Mouse (Mus musculus): ENCODE results near the gene Ormdl3.
"Not testable (repeated sequence)": the region's sequence is repeated elsewhere in the genome, so short reads cannot be mapped to it uniquely, and the experiment has no call there.

Gene Ormdl3

GRCm38 (mm10) chr11:98586892-98587563 lies at the start of gene Ormdl3:
Gene Ormdl3, minus strand, starts transcription at chr11:98587368.
- DNase-seq (ENCODE audit: low spot score): peak; percentile 98

DNA sequence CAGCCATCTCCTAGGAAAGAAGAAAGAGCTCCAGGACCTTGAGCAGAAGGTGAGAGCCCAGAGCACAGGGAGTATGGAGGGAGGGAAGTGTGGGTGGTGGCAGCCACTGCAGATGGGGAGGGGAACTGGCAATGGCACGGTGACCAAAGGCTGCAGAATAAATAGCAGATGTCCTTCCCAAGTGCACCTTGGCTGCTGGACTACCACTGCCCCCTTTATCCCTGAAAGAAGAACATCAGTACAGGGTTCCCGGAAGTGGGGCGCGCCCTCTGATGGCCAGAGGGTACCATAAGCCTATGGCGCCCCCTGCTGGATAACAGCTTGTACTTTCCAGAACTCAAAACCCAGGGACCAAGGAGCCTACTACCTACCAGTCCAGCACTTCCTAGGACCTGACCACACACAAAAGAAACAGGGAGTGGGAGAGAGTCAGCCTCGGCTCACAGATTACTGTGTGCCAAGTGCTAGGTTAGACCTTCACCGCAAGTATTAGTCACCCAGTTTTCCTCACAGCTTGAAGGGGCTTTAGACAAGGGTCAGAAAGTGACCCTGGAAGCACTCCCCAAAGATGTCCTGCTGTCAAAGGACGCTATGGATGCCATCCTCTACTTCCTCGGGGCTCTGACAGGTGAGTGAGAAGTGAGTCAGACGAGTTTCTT lies 48.3 kb upstream of the Ormdl3 start:
- DNase-seq (ENCODE audit: low spot score): peak; percentile 32

GRCm38 (mm10) chr11:98630646-98631045 lies 43.5 kb upstream of the Ormdl3 start:
- DNase-seq (ENCODE audit: low spot score): no peak

GRCm38 (mm10) chr11:98628706-98629105 lies 41.5 kb upstream of the Ormdl3 start:
- DNase-seq (ENCODE audit: low spot score): no peak

DNA sequence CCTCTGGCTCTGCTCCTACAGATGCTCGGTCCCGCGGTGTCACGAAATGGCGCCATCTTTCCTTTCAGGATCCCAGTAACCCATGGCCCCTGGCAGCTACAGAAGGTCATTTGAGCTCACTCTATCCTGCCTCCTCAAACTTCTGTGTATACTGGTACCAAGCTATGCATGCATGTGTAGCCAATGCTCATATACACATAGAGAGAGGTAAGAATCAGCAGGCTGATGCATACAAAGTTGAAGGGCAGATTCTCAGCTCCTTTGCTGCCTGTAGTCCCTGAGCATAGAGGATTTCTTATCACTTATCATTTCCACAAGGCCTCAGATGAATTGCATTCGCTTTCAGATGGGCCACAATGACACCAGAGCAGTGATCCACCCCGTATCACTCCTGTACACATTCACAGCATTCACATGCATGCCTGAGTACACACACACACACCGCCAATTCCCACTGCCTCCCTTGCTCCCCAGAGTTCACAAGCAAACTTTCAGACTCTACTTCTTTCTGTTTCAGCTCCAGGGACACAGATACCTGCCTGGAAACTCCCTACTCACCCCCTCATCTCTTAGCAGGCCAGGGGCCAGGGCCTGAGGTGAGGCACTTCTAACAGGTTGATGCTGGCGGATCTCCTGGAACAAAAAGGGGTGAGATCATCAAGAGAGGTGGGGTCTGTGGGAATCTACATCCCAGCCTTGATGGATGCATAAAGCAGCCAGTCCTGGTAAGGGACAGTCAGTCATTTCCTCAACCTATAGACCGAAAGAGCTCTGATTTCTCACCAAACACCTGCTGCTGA lies 38.6 kb upstream of the Ormdl3 start, which contains the start of the genes Gm12355 and Gsdma3:
Gm12355 (minus strand) TSS at position 51 of the 800 bp plus-strand sequence.
Gsdma3 (plus strand) TSS at position 750 of the 800 bp plus-strand sequence.
- DNase-seq (ENCODE audit: low spot score): no peak

GRCm38 (mm10) chr11:98624381-98624780 lies 37.2 kb upstream of the Ormdl3 start:
- DNase-seq (ENCODE audit: low spot score): not testable (repeated sequence)

DNA sequence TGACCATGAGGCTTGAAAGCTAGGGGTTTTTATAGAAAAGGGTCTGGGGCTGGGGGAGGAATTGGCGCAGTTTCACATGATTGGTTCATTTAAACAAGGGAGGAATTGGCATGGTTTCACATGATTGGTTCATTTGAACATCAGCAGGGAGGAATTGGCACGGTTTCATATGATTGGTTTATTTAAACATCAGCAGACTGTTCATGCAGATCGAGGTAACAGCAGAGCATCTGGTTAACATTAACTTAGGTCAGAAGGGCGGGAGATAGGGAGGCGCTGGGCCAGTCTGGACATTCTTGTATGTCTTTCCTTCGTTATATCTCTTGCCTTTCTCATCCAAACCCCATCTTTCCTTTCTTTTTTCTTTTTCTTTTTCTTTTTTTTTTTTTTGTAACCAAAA lies 36.8 kb upstream of the Ormdl3 start:
- not testable (repeated sequence) for DNase-seq (ENCODE audit: low spot score)

GRCm38 (mm10) chr11:98620791-98621190 lies 33.6 kb upstream of the Ormdl3 start:
- DNase-seq (ENCODE audit: low spot score): no peak

GRCm38 (mm10) chr11:98606763-98607162 lies 19.6 kb upstream of the Ormdl3 start:
- peak; percentile 50 for DNase-seq (ENCODE audit: low spot score)

DNA sequence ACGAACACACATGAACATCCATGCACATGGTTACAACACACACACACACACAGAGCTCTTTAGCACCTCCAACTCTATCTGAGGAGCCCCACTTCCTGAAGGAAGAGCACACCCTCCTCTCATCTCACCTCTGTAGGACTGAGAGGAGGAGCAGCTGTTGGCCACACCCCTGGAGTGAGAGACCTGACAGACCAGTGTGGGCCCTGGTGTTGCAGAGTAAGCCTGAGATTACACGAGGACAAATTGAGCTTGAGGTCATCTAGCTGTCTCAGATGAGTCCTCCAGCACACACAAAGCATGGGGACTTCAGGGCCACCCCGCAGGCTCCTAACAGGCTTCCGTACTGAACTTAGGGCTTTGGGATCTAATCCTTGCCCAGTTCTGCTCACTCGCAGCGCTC lies 17.7 kb upstream of the Ormdl3 start:
- DNase-seq (ENCODE audit: low spot score): not testable (repeated sequence)

DNA sequence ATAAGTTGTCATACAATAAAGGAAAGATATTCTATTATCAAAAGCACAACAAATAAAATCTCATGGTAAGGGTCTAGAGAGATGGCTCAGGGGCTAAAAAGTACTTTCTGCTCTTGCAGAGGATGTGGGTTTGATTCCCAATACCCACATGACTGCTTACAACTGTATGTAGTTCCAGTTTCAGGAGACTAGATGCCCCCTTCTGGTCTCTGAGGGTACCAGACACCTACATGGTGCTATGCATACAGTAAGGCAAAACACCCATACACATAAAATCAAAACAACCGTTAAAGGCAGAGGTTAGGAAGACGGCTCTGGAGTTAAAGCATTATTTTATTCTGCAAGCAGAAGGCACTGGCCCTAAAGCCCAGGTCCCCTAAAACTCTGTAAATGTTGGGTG lies 16.8 kb upstream of the Ormdl3 start:
- DNase-seq (ENCODE audit: low spot score): no peak

GRCm38 (mm10) chr11:98602090-98602690 lies 15.0 kb upstream of the Ormdl3 start:
- DNase-seq (ENCODE audit: low spot score): peak; percentile 43

DNA sequence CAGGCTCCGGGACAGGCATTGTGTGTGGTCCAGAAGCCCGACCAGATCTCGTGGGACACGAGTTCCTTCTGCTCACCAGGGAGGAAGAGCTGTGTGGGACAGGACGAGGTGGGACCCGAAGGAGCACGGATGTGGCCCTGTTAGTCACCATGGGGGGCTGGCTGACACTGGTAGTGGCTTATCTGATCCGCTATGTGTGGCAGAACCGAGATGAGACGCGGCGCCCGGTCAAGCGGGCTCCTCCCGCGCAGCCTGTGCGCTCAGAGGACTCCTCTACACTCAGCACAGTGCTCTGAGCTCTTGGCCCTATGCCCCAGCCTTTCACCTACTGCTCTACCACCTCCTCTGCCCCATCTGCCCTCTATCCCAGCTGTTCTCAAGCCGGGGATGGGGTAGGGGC lies 12.1 kb upstream of the Ormdl3 start:
- no peak for DNase-seq (ENCODE audit: low spot score)

DNA sequence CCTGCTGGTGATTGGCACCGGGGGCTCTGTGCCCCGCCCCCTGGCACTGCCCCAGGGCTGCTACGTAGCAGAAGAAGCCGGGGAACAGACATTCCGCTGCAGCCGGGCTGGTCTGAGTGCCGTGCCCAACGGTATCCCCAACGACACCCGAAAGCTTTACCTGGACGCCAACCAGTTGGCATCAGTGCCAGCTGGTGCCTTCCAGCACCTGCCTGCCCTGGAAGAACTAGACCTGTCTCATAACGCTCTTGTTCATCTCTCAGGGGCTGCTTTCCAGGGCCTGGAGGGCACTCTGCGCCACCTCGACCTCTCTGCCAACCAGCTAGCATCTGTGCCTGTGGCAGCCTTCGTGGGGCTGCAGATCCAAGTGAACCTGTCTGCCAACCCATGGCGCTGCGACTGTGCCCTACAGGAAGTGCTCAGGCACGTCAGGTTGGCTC lies 11.7 kb upstream of the Ormdl3 start:
- DNase-seq (ENCODE audit: low spot score): no peak

DNA sequence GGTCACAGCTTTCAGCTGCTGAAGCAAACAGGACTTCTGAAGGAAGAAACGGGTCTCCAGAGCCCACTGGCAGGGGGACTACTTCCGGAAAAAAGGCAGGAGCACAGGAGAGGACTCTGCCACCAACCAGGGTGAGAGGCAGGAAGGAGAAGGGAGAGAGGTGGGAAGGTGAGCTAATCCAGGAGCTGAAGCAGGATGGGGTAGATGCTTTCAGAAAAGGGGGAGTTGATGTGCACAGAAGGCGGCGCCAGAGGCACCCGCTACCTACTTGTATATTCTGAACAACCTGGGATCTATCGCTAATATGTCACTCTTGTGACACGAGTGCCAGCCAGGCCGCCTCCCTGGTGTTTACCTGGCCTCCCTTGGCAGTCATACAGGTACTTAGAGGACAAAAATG lies 10.8 kb upstream of the Ormdl3 start, which contains the start of gene Lrrc3c:
Lrrc3c (plus strand) TSS at position 301 of the 400 bp plus-strand sequence.
- no peak for DNase-seq (ENCODE audit: low spot score)

GRCm38 (mm10) chr11:98597363-98597762 lies 10.2 kb upstream of the Ormdl3 start:
- DNase-seq (ENCODE audit: low spot score): peak; percentile 83

DNA sequence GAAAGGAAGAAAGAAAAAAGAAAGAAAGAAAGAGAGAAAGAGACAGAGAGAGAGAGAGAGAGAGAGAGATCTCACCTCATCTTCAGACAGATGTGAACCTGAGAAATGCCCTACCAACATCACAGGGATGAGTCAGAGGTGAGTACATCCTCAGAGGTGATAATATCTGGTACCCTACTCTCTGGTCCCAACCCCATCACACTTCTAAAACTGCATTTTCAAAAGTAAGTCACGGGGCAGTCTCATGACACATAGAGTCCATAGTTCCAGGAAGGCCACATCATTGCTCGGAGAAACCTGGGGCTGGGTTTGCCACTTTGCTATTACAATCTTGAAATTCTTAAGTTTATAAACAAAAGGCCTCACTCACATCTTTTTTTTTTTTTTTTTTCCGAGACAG lies 8.8 kb upstream of the Ormdl3 start:
- no peak for DNase-seq (ENCODE audit: low spot score)

- DNase-seq (ENCODE audit: low spot score): no peak
Observed at GRCm38 (mm10) chr11:98595473-98595872, 8.3 kb upstream of the Ormdl3 start.

GRCm38 (mm10) chr11:98595021-98595420 lies 7.9 kb upstream of the Ormdl3 start:
- DNase-seq (ENCODE audit: low spot score): no peak

DNA sequence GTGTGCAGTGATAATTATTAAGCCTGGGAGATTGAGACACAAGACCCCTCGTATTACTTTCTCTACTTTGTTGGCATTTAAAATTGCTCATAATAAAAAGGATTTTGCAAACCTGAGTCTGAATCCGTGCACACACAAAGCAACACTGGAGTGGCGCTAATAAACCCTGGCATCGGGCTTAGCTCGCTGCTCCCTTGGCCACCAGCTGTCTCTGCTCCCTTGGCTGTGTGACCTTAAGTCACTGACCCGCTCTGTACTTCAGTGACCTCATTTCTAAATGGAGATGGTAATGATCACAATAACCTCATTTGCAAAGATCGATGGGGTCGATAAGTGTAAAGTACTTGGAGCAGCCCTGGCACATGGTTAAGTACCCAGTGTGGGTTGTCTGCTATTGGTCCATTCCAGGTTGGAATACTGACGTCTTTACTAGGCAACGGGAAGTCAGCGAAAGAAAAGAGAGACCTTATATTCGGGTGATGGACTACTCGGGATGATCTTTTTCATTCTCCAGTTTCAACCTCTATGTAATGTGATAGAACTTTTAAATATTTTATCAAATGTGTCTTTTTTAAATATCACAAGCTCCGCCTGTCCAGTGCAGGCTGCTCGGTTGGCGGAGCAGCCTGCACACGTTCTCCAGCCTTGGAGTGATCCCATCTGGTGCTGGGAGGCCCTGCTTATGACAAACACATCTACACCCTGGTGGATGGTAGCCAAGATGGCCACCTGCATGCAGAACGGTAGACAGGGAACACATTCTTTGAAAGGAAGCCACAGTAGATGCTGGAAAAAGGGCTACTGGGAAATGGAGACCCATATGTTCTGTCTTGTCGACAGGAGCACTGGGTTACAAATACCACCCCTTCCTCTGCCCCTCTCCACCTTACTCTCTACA lies 3.6 kb upstream of the Ormdl3 start:
- no peak for DNase-seq (ENCODE audit: low spot score)

DNA sequence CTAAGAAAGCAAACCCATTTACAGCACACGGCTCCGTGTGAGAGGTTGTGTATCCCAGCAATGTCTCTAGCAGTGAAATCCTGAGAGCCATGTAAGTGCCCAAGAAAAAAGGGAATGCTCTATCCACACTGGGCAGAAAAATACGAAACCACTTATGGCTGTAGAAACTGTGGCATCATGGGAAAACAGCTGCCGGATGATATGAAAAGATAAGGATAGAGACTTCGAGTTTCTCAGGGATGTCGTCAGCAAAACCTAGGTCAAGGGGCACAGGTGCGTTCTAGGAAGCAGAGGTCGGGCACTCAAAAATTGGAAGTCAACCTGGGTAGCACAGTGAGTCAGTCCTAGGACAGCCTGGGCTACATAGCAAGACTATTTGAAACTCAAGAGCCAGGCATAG lies 2.1 kb upstream of the Ormdl3 start:
- peak; percentile 34 for DNase-seq (ENCODE audit: low spot score)
